Mouse (Mus musculus) c-Kit-positive CD71-positive TER-119-negative erythroid progenitor cells, embryonic 14.5 days (primary cell): ENCODE results near the gene Gxylt1.
"Not testable (repeated sequence)": the region's sequence is repeated elsewhere in the genome, so short reads cannot be mapped to it uniquely, and the experiment has no call there.

ENCODE experiments used
- DNase-seq: peaks from one replicate; pipeline ENCODE4 v3.0.0-alpha.2; 2013; ENCODE audit warnings: low read depth

Gene Gxylt1

DNA sequence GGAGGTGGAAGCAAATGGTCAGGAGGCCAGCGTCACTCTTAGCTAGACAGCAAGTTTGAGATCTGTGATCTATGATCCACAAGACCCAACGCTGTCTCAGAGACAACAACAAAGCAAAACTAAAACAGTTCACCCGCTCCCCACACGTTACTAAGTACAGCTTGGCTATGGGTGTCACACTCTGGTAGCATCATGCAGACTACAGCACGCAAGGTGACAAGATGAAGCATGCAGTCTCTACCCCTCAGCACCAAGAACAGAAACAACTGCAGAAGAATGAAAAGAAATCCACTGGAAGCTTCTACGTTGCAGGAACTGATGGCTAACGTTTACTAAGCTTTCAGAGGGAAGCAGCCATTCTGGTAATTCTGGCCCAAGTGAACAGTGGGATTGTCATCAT is 11.4 kb downstream of the Gxylt1 start:
- DNase-seq = no peak

DNA sequence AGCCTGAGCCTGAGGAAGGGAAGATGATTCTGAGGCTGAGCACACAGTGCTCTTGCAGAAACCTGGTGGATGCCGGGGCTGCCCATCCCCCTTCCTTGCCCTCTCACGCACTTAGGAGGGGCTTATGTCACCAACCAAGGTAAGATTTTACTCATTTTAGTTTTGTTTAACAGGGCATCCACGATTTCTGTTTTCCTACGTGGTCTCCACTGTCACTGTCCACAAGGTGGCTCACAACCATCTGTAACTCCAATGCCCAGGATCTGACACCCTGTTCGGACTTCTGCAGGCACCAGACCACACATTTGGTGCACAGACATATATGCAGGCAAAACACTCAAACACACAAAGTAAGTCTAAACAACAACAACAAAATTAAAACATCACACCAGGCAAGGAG is 12.2 kb downstream of the Gxylt1 start:
- DNase-seq = no peak

DNA sequence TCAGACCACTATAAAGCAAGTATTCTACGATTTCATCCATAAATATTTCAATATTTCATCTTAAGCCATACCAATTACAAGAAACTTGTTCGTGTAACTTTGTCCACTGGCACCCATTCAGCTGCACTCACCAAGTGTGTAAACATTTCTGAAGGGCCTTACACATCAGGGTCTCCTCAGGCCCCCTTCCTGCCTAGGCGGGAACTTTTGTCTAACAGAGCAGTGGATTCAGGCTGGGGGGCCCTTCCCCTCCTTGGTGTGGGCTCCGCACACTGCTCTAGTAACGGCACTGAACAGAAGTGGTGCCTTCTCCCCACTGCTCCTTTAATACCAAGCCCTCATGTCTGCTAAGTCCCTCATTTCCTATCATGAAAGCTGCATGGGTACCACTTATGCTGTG is 12.7 kb downstream of the Gxylt1 start:
- DNase-seq = no peak

DNA sequence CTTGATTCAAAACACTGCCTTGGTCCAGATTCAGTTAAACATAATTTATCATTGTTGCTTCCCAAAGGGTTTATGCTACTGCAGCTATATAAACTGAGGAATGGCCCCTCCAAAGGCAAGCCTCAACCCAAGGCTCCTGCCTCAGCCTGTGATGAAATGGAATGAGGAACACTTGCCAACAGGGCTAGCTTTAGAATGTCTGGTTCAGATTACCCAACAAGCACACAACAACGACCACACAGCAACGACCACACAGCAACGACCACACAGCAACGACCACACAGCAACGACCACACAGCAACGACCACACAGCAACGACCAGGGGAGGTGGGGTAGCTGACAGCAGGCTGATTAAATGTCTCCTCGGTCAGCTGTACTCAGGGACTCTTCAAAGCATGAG is 15.0 kb downstream of the Gxylt1 start:
- no peak for DNase-seq

DNA sequence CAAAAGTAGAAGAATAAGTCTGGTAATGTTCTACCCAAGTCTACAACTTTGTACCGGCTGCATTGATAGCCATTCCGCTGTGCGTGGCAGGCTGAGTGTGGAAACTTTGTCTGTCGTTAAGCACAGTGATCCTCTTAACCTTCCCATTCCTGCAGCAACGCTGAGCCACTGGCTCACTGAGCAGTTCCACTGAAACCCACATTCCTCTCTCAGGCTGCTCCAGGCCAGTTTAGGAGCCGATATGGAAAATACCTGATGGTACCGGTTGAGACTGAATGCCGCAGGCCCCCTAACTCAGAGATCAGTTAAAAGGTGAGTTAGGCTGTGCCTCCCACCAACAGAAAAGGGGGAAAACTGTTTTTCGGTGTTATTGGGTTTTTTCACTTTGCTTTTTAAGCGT is 19.7 kb downstream of the Gxylt1 start:
- no peak for DNase-seq

DNA sequence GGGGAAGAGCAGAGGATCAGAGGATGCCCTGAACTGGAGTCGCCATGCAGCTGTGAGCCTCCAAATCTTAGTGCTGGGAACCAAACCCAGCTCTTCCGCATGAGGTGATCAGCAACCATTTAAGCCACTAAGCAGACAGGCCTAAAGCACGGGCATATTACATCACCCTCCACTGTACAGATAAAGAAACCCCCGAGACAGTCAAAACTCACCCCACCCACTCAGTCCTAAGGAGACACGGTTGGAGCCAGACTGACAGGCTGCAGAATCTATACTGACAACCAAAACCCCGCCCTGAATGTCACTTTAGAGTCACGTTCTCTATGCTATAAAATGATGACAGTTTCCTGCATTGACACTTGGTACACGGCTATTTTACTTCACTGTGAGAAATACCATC is 21.8 kb downstream of the Gxylt1 start:
- DNase-seq = no peak

DNA sequence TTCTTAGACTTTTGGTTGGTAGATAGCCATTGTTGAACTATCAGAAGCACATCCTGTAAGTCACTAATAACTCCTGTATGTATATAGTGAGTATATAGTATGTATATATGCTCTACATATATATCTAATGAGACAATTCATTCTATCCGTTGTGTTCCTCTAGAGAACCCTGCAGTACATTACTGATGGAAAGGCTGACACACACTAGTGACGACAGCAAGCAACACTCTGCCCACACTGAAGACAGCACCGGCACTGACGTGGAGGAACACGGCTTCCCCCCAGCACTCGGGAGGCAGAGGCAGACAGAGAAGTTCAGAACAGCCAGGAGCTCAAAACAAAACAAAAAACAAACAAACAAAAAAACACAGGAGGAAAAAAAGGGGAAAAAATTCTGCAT is 22.6 kb downstream of the Gxylt1 start:
- DNase-seq = no peak

DNA sequence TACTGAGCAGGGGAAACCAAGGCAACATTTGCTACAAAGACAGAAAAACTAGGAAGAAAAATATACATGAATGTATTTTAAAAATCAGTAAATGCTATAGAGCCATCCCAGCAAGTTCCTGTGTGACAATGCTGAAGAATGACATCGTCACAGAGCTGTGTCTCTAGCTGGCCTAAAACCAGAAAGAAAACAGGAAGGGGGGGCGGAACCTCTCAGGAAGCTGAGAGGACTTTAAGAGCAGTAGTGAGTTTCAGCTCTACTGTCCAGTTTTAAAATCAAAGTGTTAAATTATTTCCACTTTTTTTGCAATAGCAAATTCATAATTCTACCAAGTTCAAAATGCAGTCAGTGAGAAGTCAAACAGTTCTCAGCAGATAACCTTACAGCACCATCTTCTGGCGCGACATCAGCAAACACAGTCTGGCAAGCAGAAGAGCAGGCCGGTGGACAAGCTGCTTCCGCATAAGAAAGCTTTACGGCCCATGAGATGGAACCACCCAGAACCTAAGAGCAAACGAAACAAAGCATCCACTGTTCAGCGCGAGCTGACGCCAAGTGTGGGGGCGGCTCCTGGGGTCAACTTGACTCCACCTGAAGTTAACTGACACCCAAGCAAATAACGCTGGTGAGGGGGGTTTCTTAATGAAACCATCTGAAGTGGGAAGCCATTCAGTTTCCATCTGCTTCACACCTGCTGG is 23.3 kb downstream of the Gxylt1 start:
- DNase-seq = no peak

DNA sequence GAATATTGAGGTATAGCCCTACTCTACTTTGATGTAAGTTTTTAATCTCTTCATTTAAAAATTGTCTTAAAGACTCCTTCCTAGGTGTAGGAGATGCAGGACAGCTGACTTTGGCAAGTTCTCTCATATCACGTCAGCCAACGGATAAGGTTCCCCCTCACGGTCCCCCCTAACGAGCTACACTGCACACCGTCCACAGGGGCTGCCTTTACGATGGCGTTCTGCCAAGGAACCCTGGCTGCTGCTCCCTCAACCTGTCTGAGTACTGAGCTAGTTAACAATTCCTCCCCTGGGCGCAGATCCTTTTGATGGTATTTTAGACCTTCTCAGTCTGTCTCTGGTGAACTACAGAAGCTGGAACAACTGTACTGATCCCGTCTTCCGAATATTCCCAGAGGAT is 31.8 kb downstream of the Gxylt1 start:
- no peak for DNase-seq

DNA sequence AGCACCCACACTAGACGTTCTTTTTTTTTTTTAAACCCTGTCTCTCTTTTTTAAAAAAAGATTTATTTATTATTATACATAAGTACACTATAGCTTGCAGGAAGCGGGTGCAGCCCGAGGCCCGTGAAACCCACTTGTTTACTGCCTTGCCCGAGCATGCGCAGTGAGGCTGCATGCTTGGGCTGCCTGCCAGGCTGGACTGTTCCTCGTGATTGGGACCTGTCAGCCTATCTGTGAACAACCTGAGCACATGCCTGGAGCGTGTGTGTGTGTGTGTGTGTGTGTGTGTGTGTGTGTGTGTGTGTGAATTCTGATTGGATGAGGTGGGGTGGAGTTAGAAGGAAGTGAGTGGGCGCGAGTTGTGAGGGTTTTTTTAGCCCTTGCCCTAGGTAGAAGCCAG is 38.5 kb downstream of the Gxylt1 start:
- not testable (repeated sequence) for DNase-seq

DNA sequence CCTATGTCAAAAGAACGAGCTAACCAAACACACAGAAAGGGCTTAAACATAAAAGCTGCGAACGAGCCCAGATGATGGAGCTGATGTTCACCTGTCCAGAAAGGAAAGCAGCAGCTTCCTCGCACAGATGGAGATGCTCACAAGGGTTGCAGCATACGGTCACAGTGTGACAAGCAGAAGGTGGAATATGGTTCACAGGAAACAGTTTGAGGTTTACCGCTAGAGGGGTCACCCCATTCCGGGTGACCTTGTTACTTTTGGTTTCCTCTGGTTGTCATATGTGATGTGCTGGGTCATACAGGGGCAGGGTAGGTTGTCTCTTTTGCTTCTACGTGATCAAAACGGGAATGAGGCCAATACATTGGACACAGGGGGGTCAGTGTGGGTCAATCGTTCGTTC is 46.0 kb downstream of the Gxylt1 start:
- no peak for DNase-seq

DNA sequence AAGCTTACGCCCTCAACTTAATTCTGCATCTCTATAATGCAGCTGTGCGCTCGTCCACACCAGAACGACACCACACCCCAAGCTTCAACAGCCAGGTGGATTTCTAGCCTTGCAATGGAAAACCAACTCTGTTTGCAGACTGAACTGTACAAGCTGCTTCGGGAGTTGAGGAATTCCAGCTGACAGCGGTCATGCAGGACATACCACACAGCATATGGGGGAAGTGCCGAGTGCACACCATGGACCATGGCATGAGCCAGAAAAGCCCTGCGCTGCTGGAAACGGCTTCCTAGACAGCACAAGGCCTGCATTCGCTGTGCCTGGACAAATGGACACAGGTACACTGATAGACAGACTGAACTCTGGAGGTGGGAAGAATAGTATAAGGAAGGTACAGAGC is 46.6 kb downstream of the Gxylt1 start:
- no peak for DNase-seq

DNA sequence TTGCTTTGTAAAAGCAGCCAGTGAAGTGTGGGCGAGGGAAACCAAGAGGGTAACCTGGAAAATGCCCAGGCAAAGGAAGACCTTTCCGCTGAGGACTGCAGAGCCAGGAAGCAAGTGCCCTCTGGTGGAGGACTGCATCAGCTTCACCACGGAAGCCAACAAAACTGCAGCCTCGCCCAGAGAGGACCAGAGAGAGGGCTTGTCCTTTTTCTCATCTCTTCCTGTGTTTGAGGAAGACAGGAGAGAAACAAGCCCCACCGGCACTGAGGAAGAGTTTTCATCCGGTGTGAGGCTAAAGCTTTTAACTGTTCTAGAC is 47.3 kb downstream of the Gxylt1 start:
- no peak for DNase-seq

DNA sequence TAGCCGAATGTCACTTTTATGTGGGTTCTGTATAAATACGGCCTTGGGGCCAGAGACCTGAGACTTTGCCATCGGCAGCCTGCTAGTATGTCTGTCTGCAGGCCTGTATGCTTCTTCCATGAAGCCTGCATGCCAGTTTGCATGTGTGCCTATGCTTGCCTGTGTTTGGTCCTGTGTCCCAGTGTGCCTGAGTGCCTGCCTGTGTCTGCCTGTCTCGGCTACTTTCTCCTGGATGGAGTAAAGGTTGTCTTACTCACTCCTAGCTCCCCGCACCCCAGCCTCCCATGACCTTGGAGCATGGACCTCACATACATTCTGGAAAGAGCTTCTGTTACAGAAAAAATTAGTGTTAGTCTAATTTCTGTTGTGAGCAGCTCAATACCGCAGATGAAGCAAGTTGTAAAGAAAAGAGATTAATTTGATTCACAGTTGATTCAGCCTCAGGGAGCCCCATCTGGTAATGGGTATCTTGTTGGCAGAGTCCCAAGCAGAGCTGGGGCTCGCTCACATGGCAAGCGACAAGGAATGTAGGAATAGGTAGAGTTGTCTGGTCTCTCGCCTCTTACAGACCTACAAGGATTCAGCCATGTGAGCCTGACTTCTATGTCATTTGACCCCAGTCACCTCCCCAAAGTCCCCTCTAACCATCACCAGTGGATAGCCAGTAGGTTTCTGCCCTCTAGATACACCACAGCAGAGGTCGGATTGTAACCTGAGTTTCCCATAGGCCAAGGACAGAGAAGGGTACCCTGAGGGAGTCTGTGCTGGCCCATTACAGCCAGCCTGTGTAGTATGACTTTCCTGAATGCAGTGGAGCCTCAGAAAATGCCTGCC is 47.8 kb downstream of the Gxylt1 start:
- no peak for DNase-seq

DNA sequence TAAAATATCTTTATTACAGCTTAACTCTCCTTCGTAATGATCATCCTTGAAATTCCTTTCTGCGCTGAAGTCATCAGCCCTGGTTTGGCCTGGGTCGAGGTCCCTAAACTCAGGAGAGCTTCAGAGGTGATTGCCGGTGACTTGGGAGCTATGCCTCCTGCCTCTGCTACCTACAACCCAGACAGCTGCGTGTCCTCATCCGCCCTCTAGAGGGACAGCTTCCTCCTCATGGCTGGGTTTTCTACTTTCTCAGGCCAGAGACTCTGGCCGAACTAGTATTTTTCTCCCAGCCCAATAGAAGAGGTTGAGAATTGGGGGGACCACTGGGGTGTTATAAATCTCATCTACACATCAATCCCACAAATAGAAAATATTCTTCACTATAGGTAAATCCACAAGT is 52.5 kb downstream of the Gxylt1 start:
- no peak for DNase-seq

DNA sequence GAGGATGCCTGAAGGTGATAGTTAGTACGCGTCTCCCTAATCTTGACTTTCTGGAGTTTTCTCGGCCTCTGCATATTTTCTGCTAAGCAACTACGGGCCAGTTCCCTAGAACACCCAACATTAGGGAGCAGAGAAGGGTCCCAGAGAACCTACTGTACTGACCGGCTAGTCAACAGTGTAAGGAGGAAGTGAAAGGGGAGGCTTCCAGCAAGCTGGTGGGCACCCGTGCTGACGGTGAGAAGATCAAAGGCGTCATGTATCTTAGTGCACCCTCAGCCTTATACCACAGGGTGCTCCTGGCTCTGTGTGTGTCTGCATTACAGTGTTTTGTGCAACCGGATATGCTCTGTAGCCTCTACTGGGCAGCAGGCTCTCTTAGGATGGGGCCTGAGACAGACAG is 62.4 kb downstream of the Gxylt1 start:
- DNase-seq = no peak

DNA sequence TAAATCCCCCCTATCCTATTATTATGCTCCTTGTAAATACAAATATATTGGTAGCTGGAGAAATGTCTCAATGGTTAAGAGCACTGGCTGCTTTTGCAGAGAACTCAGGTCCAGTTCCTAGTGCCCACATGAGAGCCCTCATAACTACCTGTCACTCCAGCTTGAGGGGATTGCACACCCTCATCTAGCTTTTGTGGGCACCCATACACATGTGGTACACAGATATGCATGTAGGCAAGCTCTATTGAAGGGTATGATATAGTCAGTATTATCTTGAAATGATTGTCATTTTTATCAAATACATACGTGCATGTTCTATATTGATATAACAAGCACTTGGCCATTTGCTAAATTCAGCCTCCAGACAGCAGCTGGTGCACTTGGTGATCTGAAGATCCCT is 70.1 kb downstream of the Gxylt1 start:
- no peak for DNase-seq

DNA sequence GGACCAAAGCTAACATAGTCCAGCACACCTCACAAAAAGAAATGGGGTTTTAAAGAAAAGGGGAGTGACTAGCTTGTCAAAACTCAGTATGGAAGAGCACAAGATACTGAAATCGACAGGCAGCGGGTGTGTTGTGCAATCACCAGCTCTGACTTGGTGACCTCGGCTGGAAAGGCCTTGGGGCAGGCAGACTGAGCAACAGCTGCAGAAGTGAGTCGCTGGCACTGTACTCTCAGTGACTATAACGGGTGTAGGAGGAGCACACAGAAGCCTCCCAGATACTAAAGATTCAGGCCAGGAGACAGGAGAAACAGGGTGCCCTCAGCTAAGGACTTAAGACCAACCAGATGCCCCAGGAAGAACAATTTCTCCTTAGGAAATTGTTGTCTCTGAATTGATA is 73.0 kb downstream of the Gxylt1 start:
- no peak for DNase-seq

DNA sequence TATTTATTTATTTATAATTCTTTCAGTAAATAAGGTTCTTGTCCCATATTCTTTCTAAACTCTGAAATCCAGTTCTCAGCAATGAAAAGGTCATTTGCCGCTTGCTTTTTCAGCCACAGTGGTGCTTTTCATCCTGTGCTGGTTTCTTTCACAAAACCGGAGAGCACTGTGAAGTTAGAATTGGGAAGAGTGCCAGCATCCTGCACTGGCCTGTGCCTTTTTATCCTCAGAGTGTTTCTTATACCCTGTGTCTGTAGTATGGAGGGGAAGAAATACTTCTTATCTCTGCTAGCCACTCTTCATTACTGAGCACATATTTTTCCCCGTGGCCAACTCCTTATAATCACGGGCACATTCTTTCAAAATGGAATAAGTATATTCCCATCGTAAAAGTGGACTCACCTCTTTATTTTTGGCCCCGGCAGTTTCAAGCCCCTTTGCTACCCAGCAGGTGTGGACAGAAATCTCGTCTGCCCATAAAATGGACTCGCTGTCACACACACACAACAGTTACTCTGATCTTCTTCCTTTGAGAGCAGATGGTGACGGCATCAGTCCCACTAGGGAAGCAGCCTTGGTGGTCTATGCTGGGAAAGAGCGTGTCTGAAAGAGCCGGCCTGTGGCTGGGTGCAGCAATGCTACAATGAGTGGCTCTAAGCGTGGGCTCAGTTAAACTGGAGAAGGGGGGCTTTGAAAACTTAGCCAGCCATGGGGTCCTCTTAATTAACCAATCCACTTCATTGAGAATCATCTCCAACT is 83.4 kb downstream of the Gxylt1 start:
- no peak for DNase-seq
